Mouse (Mus musculus): ENCODE measurements at regions not wholly inside any gene's neighbourhood (a gene's known extent, or its start where the extent isn't known, plus 50 kb on each side); places are given as distances from the start of the nearest gene placed in this dataset.

GRCm38 (mm10) chr9:61129186-61129585 lies 243.0 kb upstream of the Tle3 start:
- DNase-seq, result no peak
- intact Hi-C loops (cut with DNase I), result no loop called here

GRCm38 (mm10) chr9:61130877-61131276 lies 241.3 kb upstream of the Tle3 start:
- intact Hi-C loops (cut with DNase I), result no loop called here
- no peak for DNase-seq

GRCm38 (mm10) chr9:61135263-61135882 lies 236.8 kb upstream of the Tle3 start:
- peak; percentile 31 for DNase-seq
- intact Hi-C loops (cut with DNase I), result no loop called here

GRCm38 (mm10) chr9:61135917-61136316 lies 236.2 kb upstream of the Tle3 start:
- no peak for DNase-seq
- intact Hi-C loops (cut with DNase I), result no loop called here

- no peak for DNase-seq
- intact Hi-C loops (cut with DNase I), result no loop called here
These were observed 233.3 kb upstream of the Tle3 start for GRCm38 (mm10) chr9:61138741-61139368.

- intact Hi-C loops (cut with DNase I), result no loop called here
- DNase-seq, result no peak
These were observed 229.1 kb upstream of the Tle3 start for GRCm38 (mm10) chr9:61143101-61143500.

GRCm38 (mm10) chr9:61144685-61145318 lies 227.4 kb upstream of the Tle3 start:
- intact Hi-C loops (cut with DNase I), result no loop called here
- no peak for DNase-seq

GRCm38 (mm10) chr9:61145738-61146137 lies 226.4 kb upstream of the Tle3 start:
- intact Hi-C loops (cut with DNase I), result no loop called here
- DNase-seq, result no peak

GRCm38 (mm10) chr9:61151201-61151600 lies 221.0 kb upstream of the Tle3 start:
- DNase-seq, result no peak
- intact Hi-C loops (cut with DNase I), result no loop called here

- intact Hi-C loops (cut with DNase I), result no loop called here
- no peak for DNase-seq
These were observed 220.2 kb upstream of the Tle3 start for GRCm38 (mm10) chr9:61151901-61152337.

- intact Hi-C loops (cut with DNase I), result no loop called here
- no peak for DNase-seq
These were observed 217.4 kb upstream of the Tle3 start for GRCm38 (mm10) chr9:61154721-61155120.

- DNase-seq, result no peak
- intact Hi-C loops (cut with DNase I), result no loop called here
These were observed 216.3 kb upstream of the Tle3 start for GRCm38 (mm10) chr9:61155851-61156250.

GRCm38 (mm10) chr9:61158192-61158770 lies 213.9 kb upstream of the Tle3 start:
- no peak for DNase-seq
- intact Hi-C loops (cut with DNase I), result no loop called here

- DNase-seq, result no peak
- intact Hi-C loops (cut with DNase I), result no loop called here
These were observed 213.0 kb upstream of the Tle3 start for GRCm38 (mm10) chr9:61159159-61159558.

GRCm38 (mm10) chr9:61159616-61160015 lies 212.6 kb upstream of the Tle3 start:
- no peak for DNase-seq
- intact Hi-C loops (cut with DNase I), result no loop called here

- no peak for DNase-seq
- intact Hi-C loops (cut with DNase I), result no loop called here
These were observed 209.3 kb upstream of the Tle3 start for GRCm38 (mm10) chr9:61162884-61163283.

- intact Hi-C loops (cut with DNase I), result no loop called here
- DNase-seq, result no peak
These were observed 208.4 kb upstream of the Tle3 start for GRCm38 (mm10) chr9:61163671-61164288.

- intact Hi-C loops (cut with DNase I), result no loop called here
- DNase-seq, result peak; percentile 27
These were observed 207.5 kb upstream of the Tle3 start for GRCm38 (mm10) chr9:61164501-61165251.

GRCm38 (mm10) chr9:61166115-61166514 lies 206.1 kb upstream of the Tle3 start:
- intact Hi-C loops (cut with DNase I), result no loop called here
- DNase-seq, result no peak

GRCm38 (mm10) chr9:61167097-61167842 lies 204.9 kb upstream of the Tle3 start:
- intact Hi-C loops (cut with DNase I), result no loop called here

More at GRCm38 (mm10) chr9:61167097-61167842, 204.9 kb upstream of the Tle3 start:
- DNase-seq, result no peak

All from left cerebral cortex, postnatal 4 days (tissue).